Mouse (Mus musculus) thymus, postnatal 10 days (tissue): ENCODE results near the gene Klre1.

Experiments
- DNase-seq, 2 experiments: peaks; one replicate each; pipeline ENCODE4 v3.0.0; 2021; ENCODE audit warnings: low spot score in 2 of 2

Klre1 gene

DNA sequence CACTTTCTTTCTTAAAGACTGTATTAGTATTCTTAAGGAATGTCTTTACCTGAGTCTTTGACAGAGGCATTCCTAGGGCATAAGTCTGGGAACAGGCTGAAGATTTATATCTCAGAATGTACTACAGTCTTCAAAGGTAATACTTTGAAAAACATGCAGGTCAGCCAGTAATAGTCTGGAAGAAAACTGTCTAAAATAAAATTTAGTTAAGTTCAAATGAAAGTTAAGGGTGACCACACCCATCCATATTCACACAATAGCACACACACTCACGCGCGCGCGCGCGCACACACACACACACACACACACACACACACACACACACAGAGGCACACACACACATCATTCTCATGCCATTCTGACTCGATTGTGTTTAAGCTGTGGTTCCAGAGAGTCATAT lies at the start of gene Klre1:
Gene Klre1, plus strand, starts transcription at position 301 of the 400 bp plus-strand sequence.
- DNase-seq = no peak

- DNase-seq = no peak
These were observed 48.1 kb upstream of the Klre1 start for GRCm38 (mm10) chr6:129529605-129530004.

DNA sequence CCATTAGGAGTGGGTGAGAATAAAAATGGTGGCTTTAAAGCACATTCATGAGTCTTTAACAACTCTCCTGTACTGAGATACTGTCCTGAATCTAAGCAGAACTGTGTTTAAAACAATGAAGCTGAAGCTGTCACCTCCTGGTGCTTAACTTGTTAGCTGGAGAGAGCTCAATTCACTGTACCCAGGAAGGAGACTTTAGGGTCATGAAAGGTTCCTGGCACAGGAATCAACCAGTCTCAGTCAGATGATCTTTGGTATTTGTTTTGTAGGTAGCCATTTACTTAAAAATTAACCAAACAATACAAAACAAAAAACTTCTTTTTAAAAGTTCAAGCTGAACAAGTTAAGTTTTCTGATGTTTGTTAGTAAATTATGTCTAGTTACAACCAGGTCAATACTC lies 47.4 kb upstream of the Klre1 start:
- DNase-seq = no peak

DNA sequence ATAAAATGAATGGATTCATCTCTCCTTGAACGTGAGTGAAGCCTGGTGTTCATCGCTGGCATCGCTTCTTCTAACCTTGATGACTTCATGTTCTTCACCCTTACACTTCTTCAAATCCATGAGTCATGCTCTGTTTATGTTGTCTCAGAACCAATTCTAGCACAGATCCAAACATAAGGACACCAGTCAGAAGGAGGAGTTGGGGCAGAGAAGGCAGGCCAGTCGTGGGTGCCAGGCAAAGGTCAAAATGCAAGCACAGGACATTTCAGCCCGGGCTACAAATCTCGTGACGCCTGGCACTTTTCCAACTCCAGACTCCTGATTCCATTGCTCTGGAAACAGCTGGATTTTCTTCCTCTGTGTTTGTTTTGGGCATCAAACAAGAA lies 45.2 kb upstream of the Klre1 start:
- DNase-seq = no peak

GRCm38 (mm10) chr6:129532942-129533860 lies 44.5 kb upstream of the Klre1 start, which contains the start of gene Gabarapl1:
Gene Gabarapl1 (plus strand): TSS chr6:129533160.
- peak; percentile 33 to 36 for DNase-seq

- DNase-seq = no peak
These were observed 43.6 kb upstream of the Klre1 start for GRCm38 (mm10) chr6:129534057-129534456.

- DNase-seq = no peak
These were observed 43.0 kb upstream of the Klre1 start for GRCm38 (mm10) chr6:129534627-129535190.

DNA sequence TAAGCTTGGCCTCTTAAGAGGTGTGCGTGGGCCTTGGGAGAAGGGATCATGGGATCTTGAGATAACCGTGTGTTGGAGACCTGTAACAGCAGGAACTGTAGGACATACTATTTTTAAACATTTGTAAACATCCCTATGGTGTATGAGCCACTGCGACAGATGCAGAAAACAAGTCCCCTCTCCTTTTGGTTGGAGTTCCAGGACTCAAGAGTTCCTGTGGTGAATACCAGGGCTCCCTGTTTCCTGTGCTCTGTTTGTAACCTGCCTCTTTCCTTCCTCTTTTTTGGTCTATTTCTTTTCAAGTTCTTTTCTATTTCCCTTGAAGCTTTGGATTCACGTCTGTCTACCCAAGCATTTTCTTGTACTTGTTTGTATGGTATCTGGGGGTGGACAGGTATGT lies 42.0 kb upstream of the Klre1 start:
- DNase-seq = no peak

- no peak for DNase-seq
These were observed 39.1 kb upstream of the Klre1 start for GRCm38 (mm10) chr6:129538555-129538954.

DNA sequence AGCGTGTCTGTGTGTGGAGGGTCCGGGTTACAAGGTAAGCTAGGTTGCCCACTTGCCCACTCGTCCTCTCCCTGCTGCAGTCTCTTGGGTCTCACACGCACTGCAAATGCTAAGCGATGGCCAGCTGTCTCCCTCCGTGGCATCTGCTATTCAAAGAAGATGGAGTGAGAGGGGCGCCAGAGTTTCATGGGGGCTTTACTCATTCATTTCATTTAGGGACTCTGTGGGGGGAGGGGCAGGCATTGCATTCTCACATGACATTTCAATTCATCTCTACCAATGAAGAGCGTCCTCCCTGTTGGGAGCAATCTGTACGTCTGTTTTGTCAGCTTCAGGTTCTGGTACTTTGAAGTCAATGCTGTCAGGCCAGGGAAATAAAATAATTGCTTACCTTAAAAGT lies 35.8 kb upstream of the Klre1 start:
- no peak for DNase-seq

DNA sequence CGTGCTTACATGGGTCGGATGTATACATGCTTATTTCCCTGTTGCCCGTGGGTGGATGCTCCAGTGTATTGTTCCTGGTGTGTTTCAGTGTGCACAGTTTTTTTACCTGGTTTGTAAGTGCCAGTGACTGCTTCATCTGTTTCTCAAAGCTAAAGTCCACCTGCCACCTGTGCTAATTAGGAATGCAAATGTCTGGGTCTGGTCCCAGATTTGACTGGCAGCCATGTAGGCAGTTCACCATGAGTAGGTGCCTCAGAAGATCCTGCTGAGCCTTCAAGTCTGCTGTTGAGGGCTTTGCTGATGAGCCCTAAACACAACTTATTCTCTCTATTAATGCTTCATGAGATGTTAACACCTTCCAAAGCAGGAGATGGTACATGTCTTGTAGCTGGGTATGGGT lies 35.2 kb upstream of the Klre1 start:
- no peak for DNase-seq

DNA sequence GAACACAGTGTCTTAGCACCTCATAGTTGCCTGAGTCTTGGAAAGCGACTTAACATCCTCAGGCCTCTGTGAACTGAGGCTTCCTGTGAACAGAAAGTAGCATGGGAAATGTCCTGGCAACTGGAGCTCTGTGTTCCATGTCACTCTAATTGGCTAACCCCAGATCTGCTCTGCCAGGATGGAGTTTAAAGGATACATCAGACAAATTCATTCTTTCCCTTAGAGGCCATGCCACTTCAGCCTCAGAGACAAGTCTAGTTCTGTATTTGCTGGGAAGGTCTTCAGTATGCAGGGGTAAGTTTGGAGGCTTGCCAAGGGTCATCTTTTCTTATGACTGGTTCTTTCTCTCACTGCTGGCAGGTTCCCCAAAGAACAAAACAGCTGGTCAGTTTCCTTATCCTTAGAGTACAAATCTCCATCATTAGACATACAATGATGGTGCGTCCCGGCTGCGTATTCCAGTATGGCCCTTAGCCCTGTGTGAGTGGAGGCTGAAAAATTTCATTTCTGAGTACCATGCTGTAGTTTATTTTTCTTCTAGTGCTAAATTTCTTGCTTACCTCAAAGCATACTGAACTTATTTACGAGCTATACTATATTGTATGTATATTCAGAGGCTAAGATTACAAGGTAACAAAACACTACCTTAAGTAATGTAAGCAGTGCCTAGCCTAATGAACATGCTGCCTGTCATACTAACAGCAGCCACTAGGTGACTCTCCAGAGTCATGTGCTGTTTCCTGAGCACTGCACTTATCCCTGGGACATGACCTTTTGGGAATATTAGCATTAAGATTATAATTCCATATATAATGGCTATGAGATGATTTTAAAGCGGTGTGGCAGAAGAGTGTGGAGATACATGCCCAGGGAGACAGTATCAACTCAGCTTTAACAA lies 33.7 kb upstream of the Klre1 start:
- DNase-seq = peak in 1 of 2 experiments; percentile 40

DNA sequence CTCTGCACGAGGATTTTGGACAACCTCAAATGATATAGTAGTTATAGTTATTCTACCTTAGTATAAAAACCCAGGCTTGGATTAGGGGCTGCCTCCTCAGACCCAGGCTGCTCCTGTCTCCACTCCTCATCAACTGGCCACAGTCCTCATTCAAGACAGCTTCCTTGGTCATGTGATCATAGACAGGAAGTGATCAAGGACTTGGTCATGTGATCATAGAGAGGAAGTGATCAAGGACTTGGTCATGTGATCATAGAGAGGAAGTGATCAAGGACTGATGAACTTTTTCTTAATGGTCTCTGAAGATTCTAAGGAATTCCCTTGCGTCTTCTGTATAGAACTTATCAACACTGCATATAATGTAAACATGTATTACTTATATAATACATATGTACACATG lies 30.4 kb upstream of the Klre1 start:
- DNase-seq = no peak

DNA sequence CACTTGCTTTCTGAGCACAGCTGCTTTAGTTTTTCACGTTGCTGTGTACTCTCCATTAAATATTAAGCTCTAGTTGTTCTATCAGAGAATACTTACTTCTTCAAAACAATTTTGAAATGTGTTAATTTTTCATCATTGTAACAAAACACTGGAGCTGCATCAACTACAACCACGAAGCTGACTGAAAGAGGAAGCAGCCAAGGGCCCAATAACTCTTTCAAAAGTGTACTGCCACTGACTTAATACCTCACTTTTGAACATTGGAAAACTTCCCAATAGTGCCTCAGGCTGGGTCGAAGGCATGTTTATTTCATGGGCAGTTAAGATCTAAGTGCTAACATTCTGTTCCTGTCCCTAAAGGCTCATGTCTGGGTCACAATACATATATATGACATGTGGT lies 29.7 kb upstream of the Klre1 start:
- DNase-seq = no peak

- DNase-seq = no peak
These were observed 20.2 kb upstream of the Klre1 start for GRCm38 (mm10) chr6:129557298-129558023.

DNA sequence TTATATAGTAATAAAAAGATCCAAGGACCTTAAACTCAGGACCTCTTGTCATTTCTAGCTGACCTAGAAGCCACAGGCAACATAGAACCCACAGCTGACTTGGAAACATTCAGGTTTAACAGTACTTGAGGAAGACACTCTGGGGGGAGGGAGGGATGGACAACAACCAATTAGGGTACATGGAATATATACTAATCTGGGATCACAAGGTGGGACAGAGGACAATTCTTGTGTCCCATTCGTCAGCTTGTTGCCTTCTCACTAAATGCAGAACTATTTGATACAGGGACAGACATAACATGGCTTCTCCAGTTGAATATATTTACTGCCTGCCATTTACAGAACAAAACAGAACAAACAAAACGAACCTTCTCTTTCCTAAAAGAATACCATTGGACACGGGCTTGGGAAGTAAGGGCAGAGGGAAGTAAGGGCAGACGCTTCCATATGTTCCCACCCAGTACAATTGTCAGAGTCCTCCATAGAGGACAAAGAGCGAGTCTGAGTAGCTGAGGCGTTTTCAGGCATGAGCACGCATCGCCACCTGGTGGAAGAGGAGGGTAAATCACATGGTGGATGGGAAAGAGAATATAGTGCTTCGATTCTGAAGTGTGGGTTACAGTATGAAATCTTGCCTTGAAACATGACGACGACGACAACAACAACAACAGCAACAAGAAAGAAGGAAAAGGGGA lies 18.6 kb upstream of the Klre1 start:
- peak; percentile 15 to 70 for DNase-seq

GRCm38 (mm10) chr6:129559641-129560027 lies 18.1 kb upstream of the Klre1 start:
- no peak for DNase-seq

DNA sequence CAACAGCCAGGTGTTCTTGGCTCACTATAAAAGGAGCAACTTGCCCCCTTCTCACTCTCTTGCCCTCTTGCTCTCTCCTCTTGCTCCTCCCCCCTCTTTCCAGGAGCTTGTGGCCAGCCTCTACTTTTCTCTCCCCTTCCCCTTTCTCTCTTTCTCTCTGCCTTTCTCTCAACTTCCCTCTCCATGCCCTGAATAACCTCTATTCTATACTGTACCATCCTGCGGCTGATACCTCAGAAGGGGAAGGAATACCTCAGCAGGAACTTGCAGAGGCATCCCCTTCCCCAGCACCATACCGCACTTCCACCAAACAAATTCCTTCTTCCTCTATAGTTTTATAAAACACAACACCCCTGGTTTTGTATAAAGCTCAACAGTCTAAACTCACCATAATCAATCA lies 12.4 kb upstream of the Klre1 start:
- no peak for DNase-seq

DNA sequence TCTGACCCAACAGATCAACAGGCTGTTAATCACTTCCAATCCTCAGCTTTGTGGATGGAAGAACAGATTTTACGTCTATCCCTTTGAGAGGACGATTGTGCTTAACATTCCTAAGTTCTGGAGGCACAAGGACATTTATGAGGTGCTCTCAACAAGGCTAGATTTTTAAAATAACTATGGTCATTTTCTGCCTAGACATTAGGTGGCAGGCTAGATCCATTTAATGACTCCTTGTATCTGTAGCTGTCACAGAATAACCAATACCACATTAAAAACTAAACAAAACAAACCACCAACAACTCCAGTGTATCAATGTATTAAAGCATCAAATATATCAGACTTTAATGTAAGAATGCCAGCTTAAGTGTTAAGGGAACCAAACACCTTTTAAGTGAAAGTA lies 2.4 kb upstream of the Klre1 start:
- no peak for DNase-seq

DNA sequence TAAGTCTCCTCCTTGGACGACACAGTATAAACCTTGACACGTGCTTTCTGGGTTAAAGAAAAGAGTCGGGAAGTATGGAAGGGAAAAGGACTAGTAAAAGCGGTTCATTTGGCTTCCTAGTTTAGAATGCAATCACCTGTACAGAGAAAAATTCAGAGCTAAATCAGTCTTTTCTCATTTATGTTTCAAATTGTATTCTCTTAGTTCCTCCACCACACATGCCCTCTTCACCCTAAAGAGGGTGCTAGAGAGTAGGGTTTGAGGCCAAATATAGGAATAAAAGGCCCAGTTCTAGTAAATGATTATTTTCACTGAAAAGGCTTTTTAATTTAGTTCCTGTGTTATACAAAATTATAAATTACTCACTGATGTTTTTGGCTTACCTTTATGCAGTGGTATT lies 3.6 kb downstream of the Klre1 start:
- DNase-seq = peak in 1 of 2 experiments; percentile 12

GRCm38 (mm10) chr6:129581896-129582295 lies 4.2 kb downstream of the Klre1 start:
- no peak for DNase-seq
